Mouse (Mus musculus) liver, embryonic 15.5 days (tissue): ENCODE data around the gene Spdl1. TPM values are rescaled to one million over a fixed set of nuclear protein-coding genes. Genes with fewer than 3 reads are reported as not detected.

Experiments
- ATAC-seq: fragments of 200-750 bp; cut with Nextera tagmentation; 2 replicates; pipeline ENCODE4 v1.8.0; 2017; ENCODE audit warnings: moderate number of reproducible peaks, mild to moderate bottlenecking, moderate library complexity; ENCODE audit not compliant: insufficient read depth
- H3K27ac ChIP-seq: fragments of 300-500 bp; sonication (generic); replicated peaks from 2 replicates; pipeline ENCODE4 v1.5.1; 2015; ENCODE audit warnings: mild to moderate bottlenecking, inconsistent platforms
- H3K27me3 ChIP-seq: fragments of 300-500 bp; sonication (generic); 2 replicates; pipeline ENCODE4 v1.6.1; 2015; ENCODE audit warnings: mild to moderate bottlenecking, inconsistent platforms
- H3K36me3 ChIP-seq: fragments of 300-500 bp; sonication (generic); replicated peaks from 2 replicates; pipeline ENCODE4 v1.6.1; 2015; ENCODE audit warnings: moderate library complexity, mild to moderate bottlenecking, inconsistent platforms
- H3K4me1 ChIP-seq: fragments of 300-500 bp; sonication (generic); replicated peaks from 2 replicates; pipeline ENCODE4 v1.6.1; 2015; ENCODE audit warnings: inconsistent platforms
- H3K4me2 ChIP-seq: fragments of 300-500 bp; sonication (generic); 2 replicates; pipeline ENCODE4 v1.6.1; 2015; ENCODE audit warnings: moderate library complexity, mild to moderate bottlenecking, inconsistent platforms
- H3K4me3 ChIP-seq: fragments of 300-500 bp; sonication (generic); replicated peaks from 2 replicates; pipeline ENCODE4 v1.5.1; 2015; ENCODE audit warnings: mild to moderate bottlenecking, inconsistent platforms
- H3K9ac ChIP-seq: fragments of 300-500 bp; sonication (generic); 2 replicates; pipeline ENCODE4 v1.6.1; 2015; ENCODE audit warnings: moderate library complexity, mild to moderate bottlenecking, inconsistent platforms
- H3K9me3 ChIP-seq: fragments of 300-500 bp; sonication (generic); replicated peaks from 2 replicates; pipeline ENCODE4 v1.6.1; 2016; ENCODE audit warnings: inconsistent platforms
- WGBS: fragments of 180-500 bp; shearing (Covaris S2); methylation state at CpG from one replicate; pipeline ENCODE4 v1.1.7; 2015; ENCODE audit warnings: mixed read lengths; ENCODE audit not compliant: insufficient replicate concordance; 5-methylcytosine and 5-hydroxymethylcytosine counted together
- polyA plus RNA-seq: library from polyadenylated mRNA; unstranded; fragments of >200 nt; fragmentation: Nextera tagmentation; extraction: Ambion mirVana; gene quantifications from 2 replicates; pipeline ENCODE4 v1.2.1, GENCODE M21; 2015

Gene Spdl1
- polyA plus RNA-seq, 1 experiment from 2014 or later, result 12.9 TPM

DNA sequence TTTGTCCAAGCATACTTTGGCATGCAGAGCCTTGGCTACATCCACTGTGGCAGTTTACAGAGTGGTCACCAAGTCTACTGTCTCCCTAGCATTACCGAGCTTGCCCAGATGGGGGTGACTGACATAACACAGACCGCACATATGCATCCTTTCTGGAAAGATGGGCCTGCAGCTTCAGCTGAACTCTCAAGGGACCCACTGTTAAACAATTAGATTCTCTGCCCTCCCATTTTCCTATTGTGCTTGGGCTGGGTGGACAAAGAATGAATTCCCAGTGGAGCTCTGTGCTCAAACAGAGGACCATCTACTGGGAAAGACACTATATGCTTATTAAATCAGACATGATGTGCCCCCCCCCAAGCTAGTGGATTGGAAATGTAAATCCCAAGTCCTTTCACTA, 58.8 kb downstream of the Spdl1 start:
- Histone ChIP-seq H3K9ac (no peak overlapping the region), H3K4me2 (no peak overlapping the region), H3K27me3 (no peaks in the 10 kb centered on the region), H3K4me3 (no peak overlapping the region), H3K27ac (no peak overlapping the region), H3K9me3 (no peaks in the 10 kb centered on the region), H3K36me3 (no peaks in the 10 kb centered on the region), H3K4me1 (0 out of 2 replicates have a peak, but pooled peaks cover 6% of the 10 kb centered on the region)
- no peak for ATAC-seq
- 56% methylated on average over 2 of the region's 2 CpGs for WGBS

DNA sequence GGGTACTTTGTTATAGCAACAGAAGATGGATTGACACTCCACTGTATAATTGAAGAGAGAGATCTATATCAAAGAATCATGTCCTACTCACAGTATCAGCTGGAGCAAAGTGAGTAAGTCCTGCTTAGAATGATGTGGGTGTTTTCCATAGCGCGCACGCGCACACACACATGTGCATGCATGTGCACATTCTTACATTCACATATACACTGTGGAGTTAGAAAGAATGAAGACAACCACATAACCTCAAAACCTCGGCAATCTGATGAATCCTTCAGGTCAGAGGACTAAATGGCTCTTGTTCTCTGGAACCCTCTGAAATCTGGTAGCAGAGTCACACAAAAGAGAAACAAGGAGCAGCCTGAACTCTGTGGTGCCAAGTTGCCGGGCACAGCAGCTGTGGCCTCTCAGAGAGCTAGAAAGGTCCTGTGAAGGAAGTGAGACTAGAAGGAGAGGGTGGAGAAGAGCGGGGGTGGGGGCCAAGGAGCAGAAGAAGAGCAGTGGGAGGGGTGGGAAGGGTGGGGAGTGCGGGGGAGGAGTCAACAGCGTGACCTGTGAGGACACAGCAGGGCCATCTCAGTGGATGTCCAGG, 60.0 kb downstream of the Spdl1 start:
- 66% methylated on average over 9 of the region's 9 CpGs for WGBS
- Histone ChIP-seq H3K9ac (no peak overlapping the region), H3K27ac (no peak overlapping the region), H3K4me1 (0 out of 2 replicates have a peak, but pooled peaks cover 6% of the 10 kb centered on the region), H3K4me2 (no peak overlapping the region), H3K9me3 (no peaks in the 10 kb centered on the region), H3K36me3 (no peaks in the 10 kb centered on the region), H3K27me3 (no peaks in the 10 kb centered on the region), H3K4me3 (no peak overlapping the region)
- no peak for ATAC-seq

DNA sequence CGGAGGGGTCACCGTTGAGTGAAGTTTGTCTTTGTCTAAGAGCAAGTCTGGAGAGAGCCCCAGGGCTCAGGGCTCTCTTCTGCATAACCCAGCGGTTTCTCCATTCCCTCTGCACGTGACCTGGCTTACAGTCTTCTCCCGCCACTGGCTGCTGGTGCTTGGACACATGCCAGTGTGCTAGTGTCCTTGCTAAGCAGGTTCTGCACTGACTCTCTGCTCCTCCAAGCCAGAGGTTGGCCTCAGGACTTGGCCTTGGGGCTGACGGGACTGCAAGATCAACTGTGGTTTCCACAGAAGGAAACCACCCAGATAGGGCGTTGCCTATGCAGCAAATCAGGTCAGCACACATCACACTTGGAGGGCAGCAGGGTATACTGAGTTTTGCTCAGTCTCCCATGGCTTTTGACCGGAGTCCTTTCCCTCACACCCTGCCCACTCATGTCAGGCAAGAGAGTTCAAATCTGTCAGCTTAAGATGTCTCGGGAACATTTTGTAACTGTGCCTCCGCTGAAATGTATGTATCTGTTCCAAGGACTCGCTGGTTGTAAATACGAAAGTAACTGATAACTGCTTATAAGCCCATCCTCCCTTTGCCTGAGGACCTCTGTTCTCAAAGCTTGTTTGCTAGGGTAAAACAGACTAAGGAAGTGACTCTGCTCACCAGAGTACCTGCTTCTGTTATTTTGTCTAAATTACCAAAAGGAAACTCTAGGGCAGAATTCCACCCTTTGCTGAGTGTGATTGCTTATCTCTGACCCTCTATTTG, 62.0 kb downstream of the Spdl1 start:
- peak; percentile 40; the same call in 1 of the 2 replicates for ATAC-seq
- WGBS, result 23% methylated on average over 12 of the region's 12 CpGs

DNA sequence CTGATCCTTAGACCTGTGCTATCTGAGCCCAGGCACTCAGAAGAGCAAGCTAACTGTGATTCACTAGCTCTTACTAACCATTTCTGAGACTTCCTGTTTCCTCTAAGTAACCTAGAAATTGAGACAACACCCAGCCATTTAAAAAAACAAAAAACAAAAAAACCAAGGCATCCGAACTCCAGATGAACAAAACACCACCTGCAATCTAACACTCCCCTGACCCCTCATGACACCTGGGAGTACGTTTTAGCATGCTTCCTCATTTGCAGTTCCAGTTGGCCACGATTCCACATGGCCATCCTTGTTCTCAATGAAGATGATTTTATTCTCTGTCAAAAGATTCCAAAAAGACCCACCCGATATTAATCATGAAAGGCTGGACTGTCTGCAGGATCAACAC, 62.8 kb downstream of the Spdl1 start:
- Histone ChIP-seq H3K9ac (no peak overlapping the region), H3K36me3 (no peaks in the 10 kb centered on the region), H3K4me1 (0 out of 2 replicates have a peak, but pooled peaks cover 6% of the 10 kb centered on the region), H3K9me3 (no peaks in the 10 kb centered on the region), H3K27ac (no peak overlapping the region), H3K27me3 (no peaks in the 10 kb centered on the region), H3K4me2 (no peak overlapping the region), H3K4me3 (no peak overlapping the region)
- ATAC-seq, result no peak
- WGBS, result 35% methylated on average over 4 of the region's 4 CpGs

More for the DNA sequence above, 62.0 kb downstream of the Spdl1 start:
- H3K4me3 ChIP-seq, result no peak overlapping the region
- no peak overlapping the region for H3K27ac ChIP-seq
- 0 out of 2 replicates have a peak overlapping the region, but pooled peaks have one; percentile 8 for H3K4me2 ChIP-seq
- H3K9ac ChIP-seq, result no peak overlapping the region
- H3K27me3 ChIP-seq, result no peaks in the 10 kb centered on the region
- H3K9me3 ChIP-seq, result no peaks in the 10 kb centered on the region
- 0 out of 2 replicates have a peak, but pooled peaks cover 6% of the 10 kb centered on the region for H3K4me1 ChIP-seq
- no peaks in the 10 kb centered on the region for H3K36me3 ChIP-seq

DNA sequence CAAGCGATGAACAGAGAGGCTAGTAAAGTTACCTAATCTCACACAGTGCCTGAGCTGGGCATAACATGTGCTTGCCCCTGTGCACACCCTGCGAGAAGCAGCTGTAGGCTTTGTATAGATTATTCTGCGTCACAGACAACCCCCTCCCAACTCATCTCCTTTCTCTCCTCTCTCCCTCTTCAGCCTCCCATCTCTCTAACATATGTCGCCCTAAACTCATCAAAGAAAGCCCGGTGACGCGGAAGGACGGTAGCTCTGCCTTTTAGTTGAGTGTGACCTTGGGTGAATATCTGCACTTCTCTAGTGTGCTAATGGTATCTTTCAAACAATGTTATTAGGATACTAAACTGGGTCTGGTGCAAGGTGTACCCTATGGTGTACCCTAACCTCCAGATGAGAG, 63.5 kb downstream of the Spdl1 start:
- H3K4me2 ChIP-seq, result no peak overlapping the region
- H3K4me3 ChIP-seq, result no peak overlapping the region
- WGBS, result 76% methylated on average over 8 of the region's 8 CpGs
- H3K9ac ChIP-seq, result no peak overlapping the region
- H3K27ac ChIP-seq, result no peak overlapping the region
- 0 out of 2 replicates have a peak, but pooled peaks cover 6% of the 10 kb centered on the region for H3K4me1 ChIP-seq
- no peaks in the 10 kb centered on the region for H3K36me3 ChIP-seq
- no peaks in the 10 kb centered on the region for H3K9me3 ChIP-seq
- H3K27me3 ChIP-seq, result no peaks in the 10 kb centered on the region
- ATAC-seq, result no peak

DNA sequence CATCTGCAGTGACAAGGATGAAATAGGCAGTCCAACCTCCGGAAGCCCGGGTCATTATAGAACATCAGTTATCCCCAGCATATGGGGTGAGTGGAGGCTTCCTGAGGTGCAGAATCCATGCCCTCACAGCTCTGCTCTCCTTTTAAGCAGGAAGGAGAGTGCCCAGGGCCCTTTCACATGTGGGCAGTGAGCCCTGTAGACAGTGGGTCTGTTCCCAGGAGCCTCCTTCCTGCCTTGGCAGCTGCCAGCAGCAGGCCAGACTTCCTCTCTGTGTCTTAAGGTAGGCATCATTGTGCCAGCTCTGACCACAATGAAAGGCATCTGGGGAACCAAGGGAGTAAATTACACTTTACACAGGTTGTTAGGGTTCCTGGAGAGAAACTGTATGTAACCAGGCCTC, 64.0 kb downstream of the Spdl1 start:
- no peaks in the 10 kb centered on the region for H3K9me3 ChIP-seq
- 0 out of 2 replicates have a peak, but pooled peaks cover 6% of the 10 kb centered on the region for H3K4me1 ChIP-seq
- no peaks in the 10 kb centered on the region for H3K36me3 ChIP-seq
- WGBS, result 71% methylated on average over 2 of the region's 2 CpGs
- no peak overlapping the region for H3K9ac ChIP-seq
- no peak for ATAC-seq
- no peak overlapping the region for H3K27ac ChIP-seq
- no peak overlapping the region for H3K4me2 ChIP-seq
- H3K4me3 ChIP-seq, result no peak overlapping the region
- H3K27me3 ChIP-seq, result no peaks in the 10 kb centered on the region

DNA sequence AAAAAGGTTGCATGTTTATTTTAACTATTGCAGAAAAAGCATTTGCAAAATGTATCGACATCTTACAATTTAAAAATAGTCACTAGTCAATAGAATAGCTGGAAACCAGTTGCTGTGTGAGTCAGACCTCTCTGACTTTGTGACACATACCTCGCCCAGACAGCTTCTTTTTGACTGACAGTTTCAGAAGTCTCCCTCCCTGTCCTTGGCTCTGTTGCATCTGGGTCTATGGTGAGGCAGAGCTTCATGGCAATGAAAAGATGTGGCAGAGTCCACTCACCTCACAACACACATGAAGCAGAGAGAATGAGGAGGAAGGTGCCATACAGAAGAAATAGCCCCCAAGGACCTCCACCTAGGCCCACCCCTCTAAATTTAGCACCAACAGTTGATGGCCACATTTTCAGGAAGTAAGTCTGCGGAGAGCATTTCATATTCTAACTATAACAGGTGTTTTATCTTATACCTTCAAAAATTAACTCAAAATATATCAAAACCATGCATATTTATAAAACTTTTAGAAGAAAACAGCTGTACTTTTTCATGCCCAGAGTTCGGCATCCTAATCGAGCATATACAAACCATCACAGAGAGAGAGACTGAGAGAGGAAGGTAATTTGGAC, 69.6 kb downstream of the Spdl1 start:
- H3K27ac ChIP-seq, result no peak overlapping the region
- 58% methylated on average over 5 of the region's 5 CpGs for WGBS
- no peaks in the 10 kb centered on the region for H3K9me3 ChIP-seq
- no peak overlapping the region for H3K4me3 ChIP-seq
- ATAC-seq, result no peak
- no peaks in the 10 kb centered on the region for H3K4me1 ChIP-seq
- no peak overlapping the region for H3K9ac ChIP-seq
- no peaks in the 10 kb centered on the region for H3K36me3 ChIP-seq
- no peak overlapping the region for H3K4me2 ChIP-seq
- H3K27me3 ChIP-seq, result no peaks in the 10 kb centered on the region

DNA sequence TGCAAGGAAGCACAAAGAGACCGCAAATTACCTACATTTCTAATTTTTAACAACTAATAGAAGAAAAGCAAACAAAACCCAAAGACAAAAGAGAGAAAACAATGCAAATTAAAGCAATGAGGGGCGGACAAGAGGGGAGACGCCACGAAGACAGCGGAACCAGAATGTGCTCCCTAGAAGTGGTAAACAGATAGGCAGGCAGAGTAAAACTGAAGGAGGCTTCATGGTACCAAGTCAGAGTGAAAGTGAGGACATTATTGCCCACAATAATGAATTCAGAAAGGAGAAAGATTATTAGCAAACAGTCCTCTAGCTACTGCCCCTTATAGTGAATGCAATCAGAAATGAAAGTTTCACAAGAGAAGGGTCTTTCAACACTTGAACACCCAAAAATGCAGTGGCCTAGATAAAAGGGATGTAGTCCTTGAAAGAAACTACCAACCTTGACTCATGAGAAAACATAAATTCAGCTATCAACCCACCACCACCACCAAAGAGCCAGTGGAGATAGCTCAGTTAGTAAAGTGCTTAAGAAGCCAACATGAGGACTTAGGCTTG, 70.8 kb downstream of the Spdl1 start:
- 76% methylated on average over 5 of the region's 5 CpGs for WGBS
- Histone ChIP-seq H3K27ac (no peak overlapping the region), H3K9me3 (no peaks in the 10 kb centered on the region), H3K4me1 (no peaks in the 10 kb centered on the region), H3K4me2 (no peak overlapping the region), H3K4me3 (no peak overlapping the region), H3K9ac (no peak overlapping the region), H3K36me3 (no peaks in the 10 kb centered on the region), H3K27me3 (no peaks in the 10 kb centered on the region)
- ATAC-seq, result no peak

DNA sequence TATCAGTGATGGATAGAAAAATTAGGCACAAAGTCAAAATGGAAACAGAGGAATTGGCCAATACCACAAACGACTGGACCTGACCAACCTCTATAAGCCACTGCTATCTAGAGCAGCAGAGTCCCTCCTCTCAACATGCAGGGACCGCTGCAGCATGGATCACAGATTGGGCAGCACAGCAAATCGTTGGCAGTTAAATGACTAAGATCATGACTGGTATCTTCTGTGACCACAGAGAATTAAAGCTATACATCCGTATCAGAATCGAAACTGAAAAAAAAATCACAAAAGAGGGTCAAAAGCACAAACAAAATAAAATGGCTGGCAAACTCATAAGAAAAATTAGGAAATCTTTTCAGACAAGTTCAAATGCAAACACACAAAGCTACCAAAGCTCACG, 71.3 kb downstream of the Spdl1 start:
- ATAC-seq, result no peak
- no peak overlapping the region for H3K4me2 ChIP-seq
- H3K9ac ChIP-seq, result no peak overlapping the region
- no peaks in the 10 kb centered on the region for H3K36me3 ChIP-seq
- H3K4me1 ChIP-seq, result no peaks in the 10 kb centered on the region
- no peaks in the 10 kb centered on the region for H3K27me3 ChIP-seq
- no peaks in the 10 kb centered on the region for H3K9me3 ChIP-seq
- WGBS, result 59% methylated on average over 6 of the region's 6 CpGs
- H3K4me3 ChIP-seq, result no peak overlapping the region
- no peak overlapping the region for H3K27ac ChIP-seq

DNA sequence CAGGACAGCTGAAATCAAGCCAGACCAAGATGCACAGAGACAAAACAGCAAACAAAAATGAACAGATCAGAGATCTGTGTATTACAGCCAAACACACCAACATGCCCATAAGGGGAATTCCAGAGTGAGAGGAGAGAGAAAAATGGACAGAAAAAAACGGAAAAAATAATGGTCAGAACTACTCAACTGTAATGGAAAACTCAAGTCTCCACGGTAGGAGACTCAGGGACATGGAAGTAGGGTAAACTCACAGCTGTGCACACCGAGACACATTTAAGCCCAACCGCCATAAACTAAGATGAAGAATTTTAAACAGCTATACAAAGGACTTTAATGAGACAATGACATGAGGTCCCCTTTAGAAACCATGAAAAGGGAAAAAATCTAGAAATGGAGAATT, 73.9 kb downstream of the Spdl1 start:
- Histone ChIP-seq H3K36me3 (no peaks in the 10 kb centered on the region), H3K4me2 (no peak overlapping the region), H3K27me3 (no peaks in the 10 kb centered on the region), H3K9ac (no peak overlapping the region), H3K27ac (no peak overlapping the region), H3K4me3 (no peak overlapping the region), H3K4me1 (no peaks in the 10 kb centered on the region), H3K9me3 (no peaks in the 10 kb centered on the region)
- 62% methylated on average over 4 of the region's 4 CpGs for WGBS
- ATAC-seq, result no peak
